Mouse (Mus musculus) lung, postnatal 14 days (tissue): ENCODE measurements at regions not wholly inside any gene's neighbourhood (a gene's known extent, or its start where the extent isn't known, plus 50 kb on each side); places are given as distances from the start of the nearest gene placed in this dataset.
A peak's percentile ranks its signal among the peaks of the same experiment; 100 is the strongest.

ENCODE experiments used
- DNase-seq: peaks from one replicate; pipeline ENCODE4 v3.0.0; 2021

DNA sequence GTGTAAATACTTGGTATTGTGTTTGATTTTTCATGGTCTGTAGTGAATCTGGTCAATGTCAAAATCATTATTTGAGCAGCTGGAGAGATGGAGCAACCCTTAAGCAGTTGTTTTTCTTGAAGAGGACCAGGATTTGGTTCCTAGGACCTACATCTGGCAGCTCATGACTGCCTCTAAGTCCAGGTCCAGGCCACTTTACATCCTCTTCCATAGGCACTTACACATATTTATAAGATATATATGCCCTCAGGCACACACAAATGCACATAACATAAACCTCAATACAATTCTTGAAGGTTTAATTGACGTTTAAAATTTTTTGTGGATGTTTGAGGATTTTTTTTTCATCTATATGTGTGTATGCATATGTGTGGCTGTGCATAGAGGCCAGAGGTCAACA, 96.8 kb upstream of the Fam240b start:
- DNase-seq, result no peak

DNA sequence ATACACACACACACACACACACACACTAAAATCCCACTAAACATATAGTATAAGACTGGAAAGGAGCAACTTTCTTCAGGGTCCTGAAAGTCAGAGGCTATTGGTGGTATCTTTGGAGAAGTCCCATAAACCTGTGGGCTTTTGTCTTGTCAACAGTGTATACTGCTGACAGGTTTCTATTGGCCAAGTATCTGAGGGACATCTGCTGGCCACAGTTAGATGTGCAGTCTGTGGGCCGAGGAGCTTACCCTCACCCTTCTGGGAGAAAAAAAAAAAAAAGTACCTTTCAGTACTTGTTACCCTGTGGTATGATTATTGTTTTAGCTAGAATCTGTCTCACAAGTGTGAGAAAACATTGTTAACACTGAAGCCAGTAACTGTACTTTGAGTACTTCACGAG, 76.1 kb upstream of the Fam240b start:
- peak; percentile 3 for DNase-seq

DNA sequence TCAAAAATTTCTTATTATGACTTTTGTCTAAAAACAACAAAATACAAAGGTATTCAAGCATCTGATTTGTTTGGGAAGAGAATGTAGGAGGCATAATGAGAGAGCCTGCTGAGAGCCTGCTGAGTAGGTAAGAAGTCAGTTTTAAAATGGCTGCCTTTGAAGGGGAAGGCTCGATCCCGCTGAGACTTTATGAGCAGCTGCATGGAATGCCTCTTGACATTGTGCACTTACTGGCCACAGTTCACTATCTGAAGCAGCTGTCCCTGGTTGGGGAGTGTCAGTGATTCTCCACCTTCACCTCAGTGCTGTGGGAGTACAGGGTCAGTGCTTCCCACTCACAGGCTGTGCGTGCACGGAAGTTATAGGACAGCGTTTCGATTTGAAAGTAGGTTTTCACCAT, 71.3 kb upstream of the Fam240b start:
- no peak for DNase-seq

DNA sequence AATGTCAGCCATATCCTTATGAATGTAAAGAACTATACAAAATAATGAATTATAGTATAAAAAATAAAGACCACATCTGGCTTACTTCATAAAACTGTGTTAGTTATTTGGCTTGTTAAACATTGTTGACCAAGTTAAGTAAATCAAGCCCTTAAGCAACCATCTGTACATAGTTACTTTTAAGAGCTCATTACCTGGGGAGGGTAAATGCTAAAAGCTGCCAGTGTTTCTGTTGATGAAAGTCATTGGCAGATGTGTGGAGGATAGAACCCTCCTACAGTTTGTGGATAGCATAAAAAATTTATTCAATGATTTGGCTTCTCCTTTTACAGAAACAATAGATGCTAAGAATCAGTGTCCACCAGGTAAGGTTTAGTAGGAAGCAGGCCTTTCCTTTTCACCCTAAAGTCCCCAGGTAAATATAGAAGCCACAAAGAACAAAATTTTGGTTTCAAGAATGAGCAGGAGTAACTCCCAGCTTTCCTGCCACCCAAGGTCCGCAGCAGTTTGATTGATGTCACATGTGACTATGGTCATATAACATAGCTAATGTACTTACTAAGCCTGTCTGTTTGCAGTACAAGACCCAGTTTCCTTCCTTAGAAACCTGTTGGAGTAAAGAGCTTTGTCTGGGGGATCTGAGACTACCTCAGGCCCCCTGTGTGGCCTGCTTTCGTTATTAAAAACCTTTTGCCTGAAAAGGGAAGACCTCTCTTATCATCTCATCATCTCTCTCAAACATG, 69.5 kb upstream of the Fam240b start:
- DNase-seq, result no peak

DNA sequence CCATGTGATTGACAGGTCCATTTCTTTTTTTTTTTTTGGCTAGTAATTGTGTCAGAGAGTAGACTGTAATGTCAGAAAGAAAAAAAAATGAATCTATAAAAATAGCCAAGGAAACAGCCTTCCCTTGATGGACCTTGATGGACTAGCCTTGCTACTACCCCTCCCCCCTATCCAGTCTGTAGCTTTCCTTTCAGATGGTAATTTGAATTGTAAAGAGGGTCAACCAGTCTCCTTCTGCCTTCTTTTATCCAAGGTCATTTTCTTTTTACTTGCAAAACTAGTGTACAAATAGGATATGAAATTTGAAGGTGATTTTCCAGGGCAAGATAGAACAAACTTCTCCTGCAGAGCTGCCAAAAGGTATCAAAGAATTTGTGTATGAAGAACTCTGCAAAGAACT, 68.2 kb upstream of the Fam240b start:
- DNase-seq, result no peak
